Mouse (Mus musculus): Measurements from ENCODE around the gene Mvp.

Mvp gene

DNA sequence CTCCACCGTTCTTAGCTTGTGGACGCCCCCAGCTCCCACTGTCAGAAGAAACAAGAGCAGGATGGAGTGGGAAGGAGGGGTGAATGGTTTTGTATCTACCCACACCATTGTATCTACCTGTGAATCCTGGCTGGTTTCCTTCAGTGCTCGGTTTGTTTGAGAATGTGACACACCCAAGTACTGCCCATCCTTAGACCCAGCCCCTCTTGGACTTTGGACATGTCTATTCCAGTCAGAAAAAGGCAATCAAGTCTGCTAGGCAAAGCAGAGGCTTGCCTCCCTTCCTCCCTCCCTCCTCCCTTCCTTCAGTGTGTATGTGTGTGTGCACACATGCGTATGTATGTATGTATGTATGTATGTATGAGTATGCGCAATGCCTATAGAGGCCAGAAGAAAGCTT lies 10.8 kb downstream of the Mvp start:
- in situ Hi-C loops (cut with MboI, MseI) = loop anchor here (25.0 kb wide), 1 partner anchor 816 kb away; no protein-coding TSS in a partner anchor

GRCm38 (mm10) chr7:126999568-126999967 lies 14.9 kb downstream of the Mvp start:
- in situ Hi-C loops (cut with MboI, MseI) = loop anchor here (10.0 kb wide), 1 partner anchor 695 kb away; no protein-coding TSS in a partner anchor

DNA sequence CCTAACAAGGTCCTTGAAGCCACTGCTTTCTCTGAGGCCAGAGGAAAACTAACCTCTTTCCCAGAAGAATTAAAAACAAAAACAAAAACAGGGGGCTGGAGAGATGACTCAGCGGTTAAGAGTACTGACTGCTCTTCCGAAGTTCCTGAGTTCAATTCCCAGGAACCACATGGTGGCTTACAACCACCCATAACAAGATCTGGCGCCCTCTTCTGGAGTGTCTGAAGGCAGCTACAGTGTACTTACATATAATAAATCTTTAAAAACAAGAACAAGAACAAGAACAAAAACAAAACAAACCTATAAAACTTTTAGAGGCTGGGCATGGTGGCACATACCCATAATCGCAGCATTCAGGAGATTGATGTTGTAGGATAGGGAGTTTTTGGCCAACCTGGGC lies 18.0 kb downstream of the Mvp start:
- in situ Hi-C loops (cut with MboI, MseI) = loop anchor here (10.0 kb wide), 1 partner anchor 698 kb away; no protein-coding TSS in a partner anchor

GRCm38 (mm10) chr7:126988816-126989215 lies 25.6 kb downstream of the Mvp start:
- in situ Hi-C loops (cut with MboI, MseI) = no loop called here

- in situ Hi-C loops (cut with MboI, MseI) = no loop called here
Measured at GRCm38 (mm10) chr7:126986319-126986718, 28.1 kb downstream of the Mvp start.

DNA sequence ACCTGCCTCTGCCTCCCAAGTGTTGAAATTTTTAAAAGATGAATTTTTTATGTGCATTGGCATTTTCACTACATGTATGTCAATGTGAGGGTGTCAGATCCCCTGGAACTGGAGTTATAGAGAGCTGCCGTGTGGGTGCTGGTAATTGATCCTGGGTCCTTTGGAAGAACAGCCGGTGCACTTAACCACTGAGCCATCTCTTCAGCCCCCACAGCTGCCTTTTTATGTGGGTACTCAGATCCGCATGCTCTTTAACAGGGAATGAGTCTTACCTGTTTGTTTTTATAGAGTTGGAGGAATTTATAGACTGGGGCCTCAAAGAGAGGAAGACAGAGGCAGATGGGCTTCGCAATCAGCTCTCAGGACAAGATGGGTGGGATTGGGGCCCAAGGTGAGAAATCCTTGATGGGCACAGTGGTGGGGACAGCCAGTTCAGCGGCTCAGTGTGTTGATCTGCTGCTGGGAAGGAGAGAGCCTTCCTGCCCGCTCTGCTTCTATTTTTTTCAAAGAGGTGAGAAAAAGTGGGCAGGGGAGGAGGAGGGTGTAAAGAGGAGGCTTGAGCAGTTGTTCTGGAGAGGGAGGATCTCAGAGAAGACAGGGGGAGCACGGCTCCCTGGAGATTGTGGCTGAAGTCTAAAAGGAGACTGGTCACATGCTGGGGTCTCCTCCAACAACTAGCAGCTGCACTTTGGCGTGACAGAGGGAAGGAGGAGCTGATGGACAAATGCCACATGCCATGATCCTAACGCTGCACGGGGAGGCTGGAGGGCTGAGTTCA lies 29.6 kb downstream of the Mvp start:
- in situ Hi-C loops (cut with MboI, MseI) = no loop called here

GRCm38 (mm10) chr7:126983113-126983512 lies 31.3 kb downstream of the Mvp start:
- in situ Hi-C loops (cut with MboI, MseI) = no loop called here

DNA sequence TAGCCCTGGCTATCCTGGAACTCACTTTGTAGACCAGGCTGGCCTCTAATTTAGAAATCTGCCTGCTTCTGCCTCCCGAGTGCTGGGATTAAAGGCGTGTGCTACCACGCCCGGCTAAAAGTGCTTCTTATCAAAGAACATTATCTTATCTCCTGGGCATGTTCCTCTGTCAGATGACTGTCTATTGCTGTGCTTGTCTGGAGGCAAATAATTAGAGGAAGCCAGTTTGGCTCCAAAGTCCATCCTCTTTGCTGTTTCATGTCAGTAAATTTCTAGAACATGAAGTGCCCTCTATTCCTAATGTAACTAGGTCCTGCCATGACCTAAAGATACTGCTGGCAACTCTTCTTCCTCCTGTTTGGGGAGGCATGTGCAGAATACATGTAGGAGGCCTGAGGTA lies 32.4 kb downstream of the Mvp start:
- in situ Hi-C loops (cut with MboI, MseI) = no loop called here

- in situ Hi-C loops (cut with MboI, MseI) = no loop called here
Measured at GRCm38 (mm10) chr7:126981601-126982000, 32.8 kb downstream of the Mvp start.

- in situ Hi-C loops (cut with MboI, MseI) = no loop called here
Measured at GRCm38 (mm10) chr7:126978841-126979240, 35.6 kb downstream of the Mvp start.

GRCm38 (mm10) chr7:126976878-126977459 lies 37.5 kb downstream of the Mvp start:
- in situ Hi-C loops (cut with MboI, MseI) = no loop called here

DNA sequence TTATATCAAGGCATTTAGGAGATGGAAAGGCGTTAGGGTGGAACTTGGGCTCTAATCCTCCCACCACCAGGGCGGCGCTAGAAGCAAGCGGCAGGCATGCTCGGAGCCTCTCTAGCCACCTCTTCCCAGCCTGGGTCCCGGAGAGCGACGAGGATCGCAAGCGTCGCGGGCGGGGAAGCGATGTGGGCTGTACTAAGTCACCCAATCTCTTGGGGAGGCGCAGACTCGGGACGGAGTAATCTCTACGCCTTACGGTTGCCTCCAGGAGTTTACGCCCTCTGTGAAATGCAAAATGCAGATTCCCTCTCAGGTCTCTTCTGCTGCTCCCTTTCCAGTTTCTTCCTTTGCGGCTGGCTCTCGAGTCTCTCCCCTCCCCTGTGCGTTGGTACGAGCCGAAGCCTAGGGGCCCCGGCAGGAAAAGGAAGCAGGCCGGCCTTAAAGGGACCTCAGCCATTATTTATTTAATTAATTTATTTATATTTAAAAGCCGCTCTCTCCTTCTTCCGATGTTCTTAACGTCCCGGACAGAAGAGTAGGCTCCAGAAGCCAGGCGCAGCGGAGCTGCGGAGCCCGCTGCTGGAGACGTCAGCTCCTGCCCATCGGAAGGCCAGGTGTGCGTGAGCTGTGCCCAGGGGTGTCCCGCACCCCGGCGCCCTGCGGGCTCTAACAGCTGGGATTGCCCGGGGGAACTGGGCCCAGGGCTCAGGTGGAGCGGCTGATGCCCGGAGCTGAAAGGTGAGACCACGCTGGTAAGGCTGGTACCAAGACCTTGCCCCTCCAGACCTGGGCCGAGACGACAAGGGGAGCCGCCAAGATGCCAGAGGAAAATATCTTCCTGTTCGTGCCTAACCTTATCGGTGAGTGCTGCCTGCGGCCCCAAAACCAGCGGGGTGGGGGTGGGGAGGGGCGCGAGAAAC lies 38.2 kb downstream of the Mvp start, which contains the start of gene Cdiptos:
TSS of gene Cdiptos (minus strand) at position 149 of the 917 bp plus-strand sequence.
- in situ Hi-C loops (cut with MboI, MseI) = no loop called here

- in situ Hi-C loops (cut with MboI, MseI) = no loop called here
Measured at GRCm38 (mm10) chr7:126975893-126975949, 38.7 kb downstream of the Mvp start, which contains the start of gene Cdipt. Gene Cdipt (plus strand): TSS chr7:126975914.

- in situ Hi-C loops (cut with MboI, MseI) = no loop called here
Measured at GRCm38 (mm10) chr7:126975493-126975892, 38.9 kb downstream of the Mvp start.

- in situ Hi-C loops (cut with MboI, MseI) = no loop called here
Measured at GRCm38 (mm10) chr7:126967361-126967760, 47.1 kb downstream of the Mvp start.

- in situ Hi-C loops (cut with MboI, MseI) = no loop called here
Measured at GRCm38 (mm10) chr7:126965568-126965967, 48.9 kb downstream of the Mvp start.

DNA sequence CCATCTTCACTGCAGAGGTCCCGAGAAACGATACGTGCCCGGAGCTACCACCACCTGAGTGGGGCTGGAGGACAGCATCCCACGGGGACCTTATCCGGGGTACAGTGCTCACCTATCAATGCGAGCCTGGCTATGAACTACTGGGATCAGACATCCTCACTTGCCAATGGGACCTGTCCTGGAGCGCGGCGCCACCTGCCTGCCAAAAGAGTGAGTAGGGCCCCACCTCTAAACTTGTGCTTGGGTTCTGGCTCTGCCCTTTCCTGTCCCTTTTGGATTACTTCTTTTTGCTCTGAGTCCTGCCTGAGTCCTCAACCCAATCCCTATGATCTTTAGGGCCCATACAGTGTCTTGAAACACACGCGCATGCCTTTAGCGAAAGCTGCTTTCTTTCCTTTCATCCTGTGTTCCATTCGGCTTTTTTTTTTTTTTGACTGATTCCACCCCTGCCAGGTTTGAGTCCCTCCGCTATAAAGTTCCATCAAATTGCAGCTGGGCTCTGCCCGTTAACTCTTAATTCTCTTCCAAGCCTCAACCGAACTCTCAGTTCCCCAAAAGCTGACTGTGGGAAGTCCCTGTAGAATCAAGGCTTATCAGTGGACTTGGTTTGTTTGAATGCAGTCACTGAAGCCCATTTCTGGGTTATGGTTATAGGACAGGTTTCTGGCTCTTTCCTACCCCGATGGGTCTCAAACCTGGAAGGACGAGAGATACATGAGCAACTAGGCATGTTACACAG lies 50.7 kb downstream of the Mvp start:
- in situ Hi-C loops (cut with MboI, MseI) = loop anchor here (5.0 kb wide), 1 partner anchor 141 kb away; no protein-coding TSS in a partner anchor

GRCm38 (mm10) chr7:126961965-126962364 lies 52.5 kb downstream of the Mvp start:
- in situ Hi-C loops (cut with MboI, MseI) = loop anchor here (5.0 kb wide), 1 partner anchor 140 kb away; no protein-coding TSS in a partner anchor

- in situ Hi-C loops (cut with MboI, MseI) = loop anchor here (5.0 kb wide), 1 partner anchor 139 kb away; no protein-coding TSS in a partner anchor
Measured at GRCm38 (mm10) chr7:126961095-126961494, 53.3 kb downstream of the Mvp start.

DNA sequence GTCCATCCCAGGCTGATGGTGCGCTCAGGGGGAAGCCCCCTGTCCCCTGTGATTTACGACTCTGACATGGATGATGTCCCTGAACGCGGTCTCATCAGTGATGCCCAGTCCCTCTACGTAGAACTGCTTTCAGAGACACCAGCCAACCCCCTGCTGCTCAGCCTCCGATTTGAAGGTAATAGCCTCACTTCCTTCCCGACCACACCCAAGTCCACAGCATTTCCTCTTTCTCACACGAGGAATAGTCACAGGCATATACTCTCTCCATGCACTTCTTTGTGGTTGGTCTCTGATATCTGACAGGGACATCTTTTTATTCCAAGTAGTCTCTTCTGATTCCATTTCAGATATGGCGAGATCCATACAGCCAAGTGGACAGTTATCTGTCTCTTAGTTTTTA lies 54.6 kb downstream of the Mvp start:
- in situ Hi-C loops (cut with MboI, MseI) = loop anchor here (5.0 kb wide), 1 partner anchor 137 kb away; no protein-coding TSS in a partner anchor

DNA sequence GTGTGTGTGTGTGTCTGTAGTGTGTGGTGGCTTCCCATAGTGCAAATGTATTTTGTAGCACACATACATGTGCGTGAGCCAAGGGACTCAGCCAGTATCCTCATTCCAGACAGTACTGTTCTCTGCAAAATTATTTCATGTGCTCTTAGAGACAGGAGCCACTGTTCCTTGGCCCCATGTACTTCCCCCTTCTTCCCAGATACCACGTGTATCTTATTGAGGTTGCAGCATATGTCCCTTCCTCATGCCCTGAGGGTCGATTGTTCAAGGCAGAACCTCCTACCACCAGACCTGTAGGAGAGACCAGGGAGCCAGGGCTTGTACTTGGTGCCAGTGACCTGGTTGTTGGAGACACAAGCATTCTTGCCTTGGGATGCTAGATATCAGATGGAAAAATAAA lies 59.3 kb downstream of the Mvp start:
- in situ Hi-C loops (cut with MboI, MseI) = no loop called here

DNA sequence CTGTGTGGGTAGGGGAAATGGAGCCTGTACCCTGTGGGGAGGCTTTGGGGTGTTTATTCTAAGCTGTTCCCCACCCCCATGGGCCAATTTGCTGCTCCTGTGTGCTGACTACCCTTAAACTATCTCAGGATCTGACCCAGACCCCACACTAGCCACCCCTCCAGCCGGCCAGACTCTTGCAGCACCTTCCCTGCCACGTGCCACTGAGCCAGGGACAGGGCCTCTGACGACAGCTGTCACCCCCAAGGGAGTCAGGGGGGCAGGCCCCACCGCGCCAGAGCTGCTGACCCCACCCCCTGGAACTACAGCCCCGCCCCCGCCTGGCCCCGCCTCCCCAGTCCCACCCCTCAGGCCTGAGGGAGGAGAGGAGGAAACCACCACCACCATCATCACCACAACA lies 61.8 kb downstream of the Mvp start:
- in situ Hi-C loops (cut with MboI, MseI) = no loop called here
